Mouse (Mus musculus) stomach, postnatal 0 days (tissue): ENCODE results near the gene Eef1akmt4. TPM values are rescaled to one million over a fixed set of nuclear protein-coding genes. Genes with fewer than 3 reads are reported as not detected.

Experiments used
- ATAC-seq: fragments of 200-750 bp; cut with Nextera tagmentation; 2 replicates; pipeline ENCODE4 v1.8.0; 2017; ENCODE audit not compliant: low FRiP score, low TSS enrichment
- DNase-seq: peaks from one replicate; pipeline ENCODE4 v3.0.0-alpha.2; 2016; ENCODE audit warnings: low spot score
- H3K27ac ChIP-seq: fragments of 300-500 bp; sonication (generic); replicated peaks from 2 replicates; pipeline ENCODE4 v1.5.1; 2014; ENCODE audit warnings: mild to moderate bottlenecking, control low read depth
- H3K27me3 ChIP-seq: fragments of 300-500 bp; sonication (generic); 2 replicates; pipeline ENCODE4 v1.6.1; 2014; ENCODE audit warnings: low read length; ENCODE audit not compliant: control insufficient read depth, insufficient read depth
- H3K36me3 ChIP-seq: fragments of 300-500 bp; sonication (generic); 2 replicates; pipeline ENCODE4 v1.6.1; 2014; ENCODE audit warnings: low read length, mixed read lengths; ENCODE audit not compliant: control insufficient read depth, insufficient read depth
- H3K4me1 ChIP-seq: fragments of 300-500 bp; sonication (generic); replicated peaks from 2 replicates; pipeline ENCODE4 v1.6.1; 2014; ENCODE audit warnings: antibody characterized with exemption; ENCODE audit not compliant: control insufficient read depth, insufficient read depth
- H3K4me2 ChIP-seq: fragments of 300-500 bp; sonication (generic); replicated peaks from 2 replicates; pipeline ENCODE4 v1.6.1; 2014; ENCODE audit warnings: low read depth, mild to moderate bottlenecking, control low read depth, moderate library complexity
- H3K4me3 ChIP-seq: fragments of 300-500 bp; sonication (generic); 2 replicates; pipeline ENCODE4 v1.5.1; 2014; ENCODE audit warnings: low read depth, low read length, control low read depth
- H3K9ac ChIP-seq: fragments of 300-500 bp; sonication (generic); 2 replicates; pipeline ENCODE4 v1.6.1; 2014; ENCODE audit warnings: mild to moderate bottlenecking, low read length, control low read depth, mixed read lengths
- H3K9me3 ChIP-seq: fragments of 300-500 bp; sonication (generic); 2 replicates; pipeline ENCODE4 v1.6.1; 2016; ENCODE audit warnings: low read length; ENCODE audit not compliant: control insufficient read depth
- CTCF ChIP-seq: IDR thresholded peaks from 2 replicates; pipeline ENCODE4 v1.5.1; 2016; ENCODE audit warnings: antibody characterized with exemption, low read depth, mild to moderate bottlenecking, moderate library complexity
- EP300 ChIP-seq: optimal IDR thresholded peaks from 2 replicates; pipeline ENCODE3; 2016; ENCODE audit warnings: antibody characterized with exemption
- WGBS: fragments of 180-500 bp; shearing (Covaris S2); extraction: QIAGEN DNeasy Blood & Tissue Kit; methylation state at CpG from one replicate; pipeline ENCODE4 v1.1.7; 2014; 5-methylcytosine and 5-hydroxymethylcytosine counted together
- polyA plus RNA-seq: library from polyadenylated mRNA; unstranded; fragments of >200 nt; fragmentation: Nextera tagmentation; extraction: Ambion mirVana; gene quantifications from 2 replicates; pipeline ENCODE4 v1.2.1, GENCODE M21; 2015

Eef1akmt4 gene
- polyA plus RNA-seq, 1 experiment from 2014 or later, result 21.4 TPM

GRCm38 (mm10) chr16:20604705-20605104, 6.7 kb upstream of the Eef1akmt4 start:
- H3K4me3 ChIP-seq, result no peak overlapping the region
- H3K9me3 ChIP-seq, result no peaks in the 10 kb centered on the region
- H3K4me2 ChIP-seq, result no peak overlapping the region
- no peak overlapping the region for H3K9ac ChIP-seq
- no peak for DNase-seq
- ATAC-seq, result no peak
- H3K27ac ChIP-seq, result no peak overlapping the region
- TF ChIP-seq EP300 (no peak), CTCF (no peak)
- WGBS, result 68% methylated on average over 9 of the region's 9 CpGs
- H3K4me1 ChIP-seq, result no peaks in the 10 kb centered on the region
- peaks cover 12% of the 10 kb centered on the region for H3K36me3 ChIP-seq
- no peaks in the 10 kb centered on the region for H3K27me3 ChIP-seq

GRCm38 (mm10) chr16:20610501-20611356, 664 bp upstream of the Eef1akmt4 start:
- no peaks in the 10 kb centered on the region for H3K9me3 ChIP-seq
- no peaks in the 10 kb centered on the region for H3K4me1 ChIP-seq
- H3K27ac ChIP-seq, result peak overlapping the region; percentile 77
- DNase-seq (peak; percentile 84), ATAC-seq (peak; percentile 82)
- H3K4me2 ChIP-seq, result peak overlapping the region; percentile 85
- H3K36me3 ChIP-seq, result peaks cover 7% of the 10 kb centered on the region
- TF ChIP-seq EP300, result no peak
- no peak for TF ChIP-seq CTCF
- H3K4me3 ChIP-seq, result peak overlapping the region; percentile 71
- H3K9ac ChIP-seq, result peak overlapping the region; percentile 75
- WGBS, result under 1% methylated on average over 28 of the region's 28 CpGs
- H3K27me3 ChIP-seq, result no peaks in the 10 kb centered on the region

- DNase-seq (peak; percentile 64), ATAC-seq (peak; percentile 64)
- no peak overlapping the region for H3K27ac ChIP-seq
- no peaks in the 10 kb centered on the region for H3K36me3 ChIP-seq
- peaks cover 6% of the 10 kb centered on the region for H3K4me1 ChIP-seq
- H3K9ac ChIP-seq, result no peak overlapping the region
- H3K27me3 ChIP-seq, result no peaks in the 10 kb centered on the region
- no peaks in the 10 kb centered on the region for H3K9me3 ChIP-seq
- peak overlapping the region; percentile 63 for H3K4me3 ChIP-seq
- peak overlapping the region; percentile 100 for H3K4me2 ChIP-seq
- WGBS, result 4% methylated on average over 64 of the region's 83 CpGs
- no peak for TF ChIP-seq EP300
- TF ChIP-seq CTCF, result no peak
Observed at GRCm38 (mm10) chr16:20619541-20620398, 8.4 kb downstream of the Eef1akmt4 start.

- H3K4me2 ChIP-seq, result peak overlapping the region; percentile 100
- no peak overlapping the region for H3K27ac ChIP-seq
- no peaks in the 10 kb centered on the region for H3K9me3 ChIP-seq
- H3K9ac ChIP-seq, result no peak overlapping the region
- no peak for TF ChIP-seq EP300
- no peak for TF ChIP-seq CTCF
- H3K27me3 ChIP-seq, result no peaks in the 10 kb centered on the region
- H3K4me1 ChIP-seq, result peaks cover 6% of the 10 kb centered on the region
- peak; percentile 6; the same call in 1 of the 2 replicates for ATAC-seq
- no peaks in the 10 kb centered on the region for H3K36me3 ChIP-seq
- WGBS, result 2% methylated on average over 9 of the region's 9 CpGs
- peak overlapping the region; percentile 63 for H3K4me3 ChIP-seq
- no peak for DNase-seq
Observed at GRCm38 (mm10) chr16:20620399-20620735, 9.0 kb downstream of the Eef1akmt4 start.

- ATAC-seq (peak; percentile 21; the same call in 1 of the 2 replicates), DNase-seq (no peak)
- Histone ChIP-seq H3K4me2 (peak overlapping the region; percentile 100), H3K36me3 (no peaks in the 10 kb centered on the region), H3K27ac (no peak overlapping the region), H3K9ac (peak overlapping the region; percentile 38; the same call in 1 of the 2 replicates), H3K4me1 (peaks cover 6% of the 10 kb centered on the region), H3K4me3 (peak overlapping the region; percentile 63), H3K9me3 (no peaks in the 10 kb centered on the region), H3K27me3 (no peaks in the 10 kb centered on the region)
- under 1% methylated on average over 28 of the region's 32 CpGs for WGBS
- TF ChIP-seq CTCF (no peak), EP300 (no peak)
Observed at GRCm38 (mm10) chr16:20620751-20621190, 9.4 kb downstream of the Eef1akmt4 start.
